Mouse (Mus musculus) cerebellum, postnatal 25 days (tissue): ENCODE data around the gene Vgll3.

Experiments used
- DNase-seq, 2 experiments: peaks; one replicate each; pipeline ENCODE4 v3.0.0; 2021; ENCODE audit warnings: mixed read lengths in 2 of 2

Vgll3 gene

GRCm38 (mm10) chr16:65814918-65815881 lies at the start of gene Vgll3:
TSS of gene Vgll3 (plus strand) at chr16:65815257.
- peak; percentile 38 to 56 for DNase-seq

DNA sequence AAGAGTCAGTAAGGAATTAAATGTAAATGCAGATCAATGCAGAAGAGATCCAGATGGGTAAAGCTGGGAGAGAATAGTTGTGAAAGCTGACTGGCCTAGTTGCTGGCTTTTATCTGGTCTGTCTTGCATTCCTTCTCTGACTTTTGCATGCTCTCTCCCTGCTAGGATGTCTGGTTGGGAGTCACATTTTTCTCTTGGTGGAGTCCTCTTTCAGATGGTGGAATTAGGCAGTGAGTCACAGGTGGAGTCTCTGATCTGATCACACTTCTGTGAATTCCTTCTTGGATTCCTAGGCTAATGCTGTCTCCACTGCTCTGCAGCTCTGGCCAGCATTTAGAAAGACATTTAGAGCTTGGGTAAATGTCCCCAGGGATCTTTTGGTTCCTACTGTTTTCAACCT lies 49.1 kb upstream of the Vgll3 start:
- no peak for DNase-seq

DNA sequence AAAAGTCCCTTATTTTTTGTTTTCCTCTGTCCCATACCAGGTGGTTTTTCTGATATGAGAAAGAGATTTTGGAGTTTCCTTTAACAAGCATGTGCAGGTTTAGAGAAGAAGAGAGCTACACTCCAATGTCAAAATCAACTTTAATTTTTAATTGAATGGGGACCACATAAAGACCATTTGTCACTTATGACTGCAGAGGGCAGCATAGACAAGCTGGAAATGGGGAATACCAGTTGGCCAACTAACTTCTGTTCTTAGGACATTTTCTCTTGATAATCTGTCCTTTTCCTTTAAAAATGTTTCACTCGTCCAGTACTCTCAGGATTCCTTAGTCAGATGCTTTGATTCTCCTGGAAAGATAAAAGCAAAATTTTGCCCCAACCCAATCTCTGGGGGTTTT lies 29.1 kb upstream of the Vgll3 start:
- no peak for DNase-seq

GRCm38 (mm10) chr16:65816059-65816458 lies 1.0 kb downstream of the Vgll3 start:
- DNase-seq, result no peak

- DNase-seq, result no peak
Measured at GRCm38 (mm10) chr16:65818779-65819178, 3.7 kb downstream of the Vgll3 start.

DNA sequence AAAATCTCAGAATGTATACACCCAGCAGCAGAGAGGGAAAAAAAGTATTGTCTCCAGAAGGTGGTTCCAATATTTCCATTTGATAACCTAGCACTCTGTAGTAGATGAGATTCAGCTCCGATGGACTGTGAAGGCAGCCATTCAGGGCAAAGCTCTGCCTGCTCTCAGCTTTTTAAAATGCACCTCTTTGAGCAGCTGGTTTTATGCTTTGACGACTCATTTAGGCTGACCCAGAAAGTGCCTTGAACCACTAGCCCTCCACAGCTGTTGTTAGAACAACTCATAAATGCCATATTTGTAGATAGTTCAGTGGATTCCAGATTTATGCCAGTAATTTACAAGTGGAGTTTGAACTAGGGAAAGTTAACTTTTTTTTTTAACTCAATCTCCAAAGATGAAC lies 5.7 kb downstream of the Vgll3 start:
- no peak for DNase-seq

DNA sequence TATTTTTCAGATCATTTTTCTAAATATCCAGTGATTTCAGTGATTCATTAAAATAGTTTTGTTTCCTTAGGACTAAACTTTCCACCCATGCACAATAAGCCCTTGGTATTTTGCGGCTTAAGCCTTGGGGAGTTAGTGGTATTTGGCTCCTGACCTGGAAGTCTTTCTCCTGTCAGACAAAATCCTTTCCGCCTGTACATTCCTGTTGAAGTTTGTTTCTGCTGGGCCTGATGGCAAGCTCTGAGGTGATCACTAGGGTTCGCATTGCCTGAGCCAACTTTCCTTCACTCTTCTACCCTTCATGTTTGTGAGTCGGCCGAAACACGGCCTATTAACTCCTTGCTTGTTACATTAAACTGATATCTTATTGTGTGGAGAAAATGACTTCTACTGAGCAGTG lies 8.7 kb downstream of the Vgll3 start:
- no peak for DNase-seq

- no peak for DNase-seq
Measured at GRCm38 (mm10) chr16:65828141-65828565, 13.1 kb downstream of the Vgll3 start.

- no peak for DNase-seq
Measured at GRCm38 (mm10) chr16:65829096-65829495, 14.0 kb downstream of the Vgll3 start.

DNA sequence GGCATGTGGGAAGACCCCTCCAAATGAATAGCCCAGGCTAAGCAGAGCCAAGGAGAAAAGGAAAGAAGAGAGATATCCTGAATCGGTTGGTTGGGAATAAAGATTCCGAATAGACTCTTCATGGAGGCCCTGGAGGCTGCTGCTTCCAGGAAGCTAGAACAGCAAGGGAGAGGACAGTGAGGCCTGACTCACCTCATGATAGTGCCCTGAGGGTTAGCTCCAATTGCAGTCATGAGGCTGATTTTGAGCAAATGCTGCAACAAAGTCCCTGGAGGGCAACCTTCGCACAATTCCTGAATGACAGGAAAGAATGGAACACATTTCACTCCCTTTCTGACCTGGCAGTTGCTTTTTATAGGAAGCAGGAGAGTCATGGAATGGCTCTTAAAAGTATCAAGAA lies 19.7 kb downstream of the Vgll3 start:
- no peak for DNase-seq

DNA sequence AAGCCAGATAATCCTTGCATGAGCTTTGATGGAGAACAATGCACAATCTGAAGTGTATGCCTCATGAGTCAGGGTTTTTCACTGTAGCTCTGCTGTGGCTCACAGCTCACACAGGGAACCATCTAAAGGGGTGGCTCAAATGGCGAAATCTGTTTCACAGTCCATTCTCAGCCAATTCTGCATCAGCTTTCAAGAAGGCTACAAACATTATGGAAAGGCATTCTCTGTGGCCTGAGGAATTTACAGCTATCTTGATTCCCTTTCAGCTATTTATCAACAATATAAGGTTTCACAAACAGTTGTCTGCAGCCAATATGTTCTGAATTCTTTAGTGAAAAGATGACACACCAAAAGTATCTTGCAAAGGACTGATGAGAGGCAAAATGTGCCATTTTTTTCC lies 35.1 kb downstream of the Vgll3 start:
- no peak for DNase-seq

DNA sequence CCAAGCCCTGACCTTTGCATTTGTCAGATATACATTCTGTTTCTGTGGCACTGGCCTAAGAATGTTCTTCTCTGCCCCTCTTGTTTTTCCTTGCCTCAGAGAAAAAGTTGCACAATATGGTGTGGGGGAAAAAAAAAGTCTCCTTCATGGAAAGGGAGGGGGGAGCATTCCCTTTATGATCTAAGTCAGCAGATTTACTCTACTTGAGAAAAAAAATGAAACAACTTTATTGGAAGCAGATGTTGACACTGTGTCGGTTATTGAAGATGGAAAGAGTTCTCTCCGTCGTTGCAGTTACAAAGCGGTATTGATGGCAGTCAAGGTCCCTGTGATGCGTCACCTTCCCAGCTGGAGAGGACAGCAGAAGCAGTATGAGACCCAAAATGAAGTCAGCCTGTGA lies 49.4 kb downstream of the Vgll3 start:
- DNase-seq, result no peak

- DNase-seq, result no peak
Measured at GRCm38 (mm10) chr16:65867927-65868326, 52.9 kb downstream of the Vgll3 start.

- DNase-seq, result no peak
Measured at GRCm38 (mm10) chr16:65868933-65869332, 53.9 kb downstream of the Vgll3 start.

DNA sequence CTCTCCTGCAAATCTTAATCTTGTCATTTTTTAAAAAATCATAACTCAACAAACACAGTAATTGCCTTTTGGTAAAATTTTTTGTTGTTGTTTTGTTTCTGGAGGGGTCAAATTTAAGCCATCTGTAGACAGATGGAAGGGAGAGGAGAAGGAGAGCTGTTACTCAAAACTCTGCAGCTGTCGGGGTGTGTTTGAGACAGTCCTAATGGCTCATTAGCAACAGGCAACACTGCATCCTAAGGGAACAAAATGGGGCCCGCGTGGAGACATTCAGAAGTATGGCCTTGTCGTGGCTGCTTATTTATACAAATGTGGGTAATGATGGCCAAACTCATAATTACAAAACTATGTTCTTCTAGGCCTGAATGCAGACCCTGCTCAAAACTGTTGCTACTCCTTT lies 73.9 kb downstream of the Vgll3 start:
- no peak for DNase-seq
